Mouse (Mus musculus) olfactory bulb, adult 2 months (tissue): ENCODE measurements around the gene Myl3.

Experiments used
- CTCF ChIP-seq: fragments of 200-500 bp; IDR thresholded peaks from 2 replicates; pipeline ENCODE4 v1.5.1; 2012; ENCODE audit warnings: low read depth, mild to moderate bottlenecking, low read length, moderate library complexity; ENCODE audit not compliant: insufficient read depth
- POLR2A ChIP-seq: fragments of 200-500 bp; IDR thresholded peaks from 2 replicates; pipeline ENCODE4 v1.6.1; 2012; ENCODE audit warnings: mild to moderate bottlenecking, low read depth, low read length, moderate library complexity; ENCODE audit not compliant: insufficient read depth

GRCm38 (mm10) chr9:110706784-110707183 is 34.9 kb upstream of the Myl3 start:
- TF ChIP-seq CTCF = no peak
- no peak for TF ChIP-seq POLR2A
